Mouse (Mus musculus) spleen, postnatal 10 days (tissue): ENCODE results near the gene Fez2.

ENCODE experiments used
- DNase-seq, 2 experiments: peaks; one replicate each; pipeline ENCODE4 v3.0.0; 2021 to 2022; ENCODE audit warnings: low spot score in 2 of 2

Fez2 gene

DNA sequence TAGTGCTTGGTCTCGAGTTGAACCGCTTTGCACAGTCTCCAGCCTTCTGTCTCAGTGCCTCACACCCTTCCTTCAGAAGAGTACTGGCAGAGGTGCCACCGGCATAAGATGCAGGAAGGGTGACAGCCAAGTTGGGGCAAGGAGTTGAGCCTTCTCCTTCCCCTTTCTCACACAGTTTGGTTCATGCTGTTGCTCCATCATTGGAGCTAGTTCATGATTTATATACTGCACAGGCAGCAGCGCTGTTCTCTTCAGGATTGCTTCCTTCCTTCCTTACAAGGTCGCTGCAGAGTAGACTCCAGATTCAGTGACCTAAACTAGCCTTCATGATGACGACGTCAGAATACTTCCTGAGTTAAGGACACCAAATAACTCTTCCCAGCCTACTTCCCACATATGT, 51.9 kb downstream of the Fez2 start:
- DNase-seq = no peak

DNA sequence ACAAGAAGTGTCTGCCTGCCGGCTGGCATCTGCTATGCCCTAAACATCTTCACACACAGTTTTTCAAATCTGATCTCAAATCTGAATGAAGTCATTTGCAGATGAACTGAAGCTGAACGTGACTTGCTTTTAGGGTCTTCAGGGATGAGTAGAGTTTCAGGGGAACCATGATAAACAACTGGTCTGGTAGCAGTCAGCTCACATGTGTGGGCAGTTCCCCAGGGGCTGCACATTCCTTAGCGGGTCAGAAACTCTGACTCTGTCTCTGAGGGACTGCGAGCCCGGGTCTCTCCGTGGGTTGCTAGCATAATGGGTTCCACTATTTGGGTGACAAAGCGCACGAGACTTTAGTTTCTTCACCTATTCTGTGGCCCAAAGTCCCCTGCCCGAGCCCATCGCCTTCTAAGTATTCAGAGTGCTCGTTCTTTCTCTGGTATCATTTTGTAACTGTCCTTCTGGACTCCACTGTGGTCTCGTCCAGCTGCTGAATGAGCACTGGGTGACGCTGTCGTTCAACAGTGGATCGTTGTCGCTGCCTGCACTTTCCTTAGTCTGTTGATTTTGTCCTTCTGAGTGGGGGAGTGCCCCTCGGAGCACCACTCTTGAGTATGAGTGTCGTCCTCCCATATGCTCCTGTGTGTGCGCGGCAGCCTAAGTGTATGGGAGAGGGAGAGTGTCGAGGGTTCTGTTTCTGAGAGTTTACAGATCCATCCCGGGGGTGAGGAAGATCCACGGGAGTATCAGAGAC, 53.2 kb downstream of the Fez2 start:
- DNase-seq = no peak

DNA sequence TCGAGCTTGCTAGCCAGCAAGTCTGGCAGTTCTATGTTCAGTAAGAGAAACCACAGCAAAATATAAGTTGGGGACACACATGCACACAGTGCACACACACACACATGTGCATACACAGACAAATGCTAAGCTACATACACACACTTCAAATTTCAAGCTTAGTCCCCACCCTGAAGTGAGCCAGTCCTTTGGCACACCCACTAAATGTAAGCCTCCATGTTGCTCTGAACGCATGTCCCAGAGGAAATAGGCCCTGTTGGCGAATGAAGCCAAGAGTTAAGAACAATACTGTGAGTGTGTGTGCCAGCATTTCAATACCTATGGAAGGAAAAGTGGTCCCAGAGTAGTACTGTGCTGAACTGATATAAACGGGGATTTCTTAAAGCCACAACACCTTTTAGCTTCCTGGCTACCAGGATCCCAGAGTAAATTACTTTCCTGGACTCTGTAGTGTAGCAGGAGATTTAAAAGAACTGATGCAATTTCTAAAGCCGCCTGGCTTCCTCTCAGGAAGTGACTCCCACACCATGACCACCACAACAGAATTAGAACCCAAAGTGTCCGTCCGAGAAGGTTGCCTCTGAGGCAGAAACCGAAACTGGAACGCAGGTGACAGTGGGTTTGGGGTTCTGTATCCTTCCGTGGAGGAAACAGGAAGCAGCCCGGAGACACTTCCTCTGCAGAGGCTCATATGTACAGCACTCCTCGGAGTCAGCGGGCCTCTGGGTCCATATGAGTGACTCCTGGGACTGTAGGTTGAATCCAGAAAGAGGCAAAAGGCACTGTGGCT, 55.8 kb downstream of the Fez2 start:
- DNase-seq = peak; percentile 25 to 66

DNA sequence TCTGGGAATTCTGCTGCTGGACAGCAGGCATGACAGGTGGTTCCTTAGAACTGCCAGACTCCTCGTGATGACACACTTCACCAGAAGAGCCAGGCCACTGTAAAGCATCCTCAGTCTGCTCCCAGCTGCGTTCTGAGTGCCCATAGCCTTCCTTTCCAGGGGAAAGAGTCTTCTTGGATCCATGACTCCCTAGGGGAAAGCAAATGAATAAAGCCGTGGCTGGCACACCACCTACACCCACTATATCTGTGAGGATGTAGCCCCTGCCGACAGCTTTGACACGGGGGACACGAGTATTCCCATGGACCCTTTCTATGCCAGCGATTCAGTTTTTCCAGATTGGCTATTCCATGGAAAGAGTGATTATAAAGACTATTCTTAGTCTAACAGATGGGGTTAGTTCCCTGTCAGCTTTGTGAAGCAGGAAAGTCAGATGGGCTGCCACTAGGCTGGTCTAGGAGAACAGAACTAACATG, 59.7 kb downstream of the Fez2 start:
- no peak for DNase-seq

DNA sequence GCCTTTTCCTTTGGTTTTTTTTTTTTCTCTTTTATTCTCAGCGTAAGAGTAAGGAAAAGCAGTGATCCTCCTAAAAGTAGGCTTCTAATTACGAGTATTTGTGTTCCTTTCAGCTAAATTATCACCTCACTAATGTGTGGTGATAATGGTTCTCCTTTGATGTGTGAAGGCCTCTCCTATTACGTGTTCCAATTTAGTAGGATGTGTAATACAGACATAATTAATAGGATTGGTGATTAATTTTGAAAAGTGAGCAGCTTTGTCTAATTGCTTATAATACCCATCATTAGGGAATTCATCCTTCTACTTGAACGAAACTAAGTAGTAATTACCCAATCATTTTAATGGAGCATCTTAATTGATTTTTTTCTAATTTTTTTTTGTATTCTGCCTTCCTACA, 60.2 kb downstream of the Fez2 start:
- no peak for DNase-seq

DNA sequence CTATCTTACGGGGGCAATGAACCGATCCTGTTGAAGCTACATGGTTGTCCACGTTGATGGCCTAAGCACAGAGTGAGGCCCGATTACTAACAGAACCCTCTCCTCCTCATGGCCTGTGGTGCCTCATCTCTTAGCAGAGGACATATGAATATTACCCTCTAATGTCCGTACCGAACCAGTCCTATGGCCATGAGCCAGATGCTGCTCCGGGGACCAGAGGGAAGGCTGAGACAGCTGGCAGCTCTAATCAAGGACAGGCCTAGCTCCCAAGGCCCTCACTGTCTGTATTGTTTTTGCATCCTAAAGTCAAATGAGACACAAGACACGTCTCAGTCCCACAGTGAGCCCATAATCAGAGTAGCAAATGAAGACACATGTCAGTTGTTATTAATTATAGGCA, 62.3 kb downstream of the Fez2 start:
- no peak for DNase-seq

DNA sequence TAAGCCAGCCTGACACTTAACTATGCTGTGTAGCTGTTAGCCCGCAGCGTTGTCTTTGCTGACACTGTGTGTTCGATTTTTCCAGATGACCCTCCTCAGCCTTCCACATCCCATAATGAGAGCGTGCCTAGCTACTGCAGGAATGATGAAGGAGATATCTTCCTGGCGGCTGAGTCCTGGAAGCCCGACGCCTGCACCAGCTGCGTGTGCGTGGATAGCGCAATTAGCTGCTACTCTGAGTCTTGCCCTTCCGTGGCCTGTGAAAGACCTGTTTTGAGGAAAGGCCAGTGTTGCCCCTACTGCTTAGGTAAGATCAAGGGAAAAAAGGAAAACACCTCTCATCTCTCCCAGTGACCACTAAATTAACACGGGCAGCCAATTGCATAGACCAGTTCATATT, 63.1 kb downstream of the Fez2 start:
- DNase-seq = no peak

DNA sequence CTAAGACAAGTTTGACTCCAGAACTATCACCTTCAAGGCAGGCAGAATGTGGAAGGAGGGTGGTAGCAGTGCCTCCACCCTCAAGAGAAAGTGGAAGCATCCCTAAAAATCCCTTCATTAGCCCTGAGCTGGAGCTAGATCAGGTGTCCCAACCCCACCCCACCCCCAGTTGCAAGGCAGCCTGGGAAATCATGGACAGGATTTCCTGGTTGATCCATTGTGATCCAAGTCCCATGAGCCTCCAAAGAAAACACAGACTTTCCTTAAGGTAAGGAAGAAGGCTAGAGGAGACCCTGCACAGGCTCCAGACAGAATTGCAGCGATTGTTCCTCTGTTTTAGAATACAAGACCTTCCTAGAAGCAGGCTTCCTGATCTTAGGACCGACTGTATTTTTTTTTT, 63.5 kb downstream of the Fez2 start:
- DNase-seq = no peak

DNA sequence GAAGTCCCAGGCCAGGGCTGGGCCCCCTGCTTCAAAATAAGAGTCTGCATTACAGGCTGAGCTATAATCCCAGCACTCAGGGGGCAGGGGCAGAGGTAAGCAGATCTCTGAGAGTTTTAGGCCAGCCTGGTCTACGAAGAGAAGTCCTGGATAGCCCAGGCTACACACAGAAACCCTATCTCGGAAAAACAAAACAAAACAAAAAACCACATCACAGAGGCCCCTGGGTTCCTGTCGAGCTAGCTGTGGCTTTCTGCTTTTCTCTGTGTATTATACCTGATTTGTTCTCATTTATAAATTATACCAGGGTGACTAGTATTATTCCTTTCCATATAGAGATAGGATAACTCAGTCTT, 65.5 kb downstream of the Fez2 start:
- DNase-seq = no peak

DNA sequence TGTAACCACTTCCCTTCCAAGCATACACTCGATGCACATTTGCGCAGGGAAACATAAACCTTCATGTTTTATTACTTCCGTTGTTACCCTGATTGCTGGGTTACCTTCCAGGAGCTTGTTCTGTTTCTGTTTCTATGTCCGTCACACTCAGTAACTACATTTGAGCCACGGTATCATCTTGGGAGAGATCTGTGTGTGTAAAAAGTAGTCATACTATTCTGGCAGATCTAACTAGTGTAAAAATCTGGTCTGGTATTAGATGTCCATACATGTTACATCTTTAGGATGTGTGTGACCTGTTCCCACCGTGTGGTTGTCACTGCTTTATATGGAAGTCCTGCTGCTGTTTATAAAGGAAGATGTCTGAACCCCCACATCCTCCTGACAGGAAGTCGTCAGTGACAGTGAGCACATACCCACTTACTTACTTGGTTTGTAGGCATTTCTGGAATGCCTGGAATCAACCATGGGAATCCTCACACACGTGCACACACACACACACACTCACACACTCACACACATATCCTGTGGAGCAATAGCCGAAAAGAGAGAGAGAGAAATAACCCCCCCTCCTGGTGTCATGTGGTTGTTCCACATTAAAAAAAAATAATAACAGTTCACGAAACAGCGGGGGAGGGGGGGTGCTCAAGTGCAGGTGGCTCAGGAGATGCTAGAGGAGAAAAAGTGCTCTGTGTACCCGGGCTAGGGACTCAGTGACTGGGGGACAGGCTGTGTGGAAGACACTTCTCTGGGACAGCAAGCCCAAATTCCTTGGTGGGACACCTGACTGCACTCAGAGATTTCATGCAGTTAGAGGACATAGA, 66.1 kb downstream of the Fez2 start:
- DNase-seq = peak in 1 of 2 experiments; percentile 46

DNA sequence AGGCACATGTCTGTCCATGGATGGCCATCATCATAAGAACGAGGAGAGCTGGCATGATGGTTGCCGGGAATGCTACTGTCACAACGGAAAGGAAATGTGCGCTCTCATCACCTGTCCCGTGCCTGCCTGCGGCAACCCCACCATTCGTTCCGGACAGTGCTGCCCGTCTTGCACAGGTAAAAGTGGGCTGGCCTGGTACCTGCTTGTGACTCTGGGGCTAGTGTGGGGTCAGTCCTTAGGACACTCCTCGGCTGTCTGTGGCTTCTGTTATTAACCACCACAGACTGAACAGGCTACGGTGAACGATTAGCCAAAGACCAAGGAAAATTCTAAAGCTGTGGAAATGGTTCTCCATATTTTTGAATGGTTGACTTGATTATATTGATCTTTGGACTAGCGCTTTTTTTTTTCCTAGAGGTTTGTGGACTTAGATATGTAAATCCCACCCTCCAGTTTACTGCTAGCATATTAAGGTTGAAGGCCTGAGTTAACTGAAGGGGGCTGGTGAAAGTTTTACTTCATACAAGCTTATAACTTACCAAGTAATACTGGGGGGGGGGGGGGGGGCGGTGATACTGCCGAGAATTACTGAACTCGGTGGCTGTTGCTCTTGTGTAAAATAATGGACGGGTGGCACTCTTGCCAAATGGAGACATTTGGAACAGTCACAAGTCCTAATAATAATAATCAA, 70.7 kb downstream of the Fez2 start:
- no peak for DNase-seq

DNA sequence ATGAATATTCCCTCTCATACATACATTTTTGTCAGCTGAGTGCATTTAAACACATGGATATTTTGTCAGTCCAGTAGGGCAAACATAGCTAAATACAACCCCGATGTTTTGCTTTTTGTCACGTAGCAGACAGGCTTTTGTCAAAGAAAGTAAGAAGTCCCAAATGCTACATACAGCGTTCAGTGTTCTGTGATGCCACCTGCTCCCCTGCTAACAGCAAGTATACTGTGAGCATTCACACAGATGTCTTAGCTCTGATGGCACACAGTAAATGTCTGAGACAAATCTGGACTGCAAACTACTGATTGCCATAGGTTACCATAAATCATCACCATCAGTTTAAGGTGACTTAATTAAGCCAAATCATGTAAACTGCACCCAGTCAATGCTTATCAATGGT, 74.3 kb downstream of the Fez2 start:
- no peak for DNase-seq

DNA sequence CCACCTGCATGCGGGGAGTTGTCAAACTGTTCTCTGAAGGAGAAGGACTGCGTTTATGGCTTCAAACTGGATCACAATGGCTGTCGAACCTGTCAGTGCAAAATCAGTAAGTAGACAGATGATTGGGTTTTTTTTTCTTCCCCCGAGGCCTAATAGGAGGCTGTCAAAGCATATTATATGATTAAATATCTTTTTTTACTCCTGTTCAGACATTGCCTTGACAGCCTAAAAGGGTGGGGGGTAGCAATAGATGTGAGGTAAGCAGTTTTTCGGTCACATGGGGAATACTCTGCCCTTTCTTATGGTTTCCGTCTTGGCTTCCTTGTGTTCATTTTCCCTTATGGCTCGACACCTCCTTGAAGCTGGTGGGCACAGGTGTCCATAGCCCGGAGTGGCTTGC, 82.7 kb downstream of the Fez2 start:
- no peak for DNase-seq

DNA sequence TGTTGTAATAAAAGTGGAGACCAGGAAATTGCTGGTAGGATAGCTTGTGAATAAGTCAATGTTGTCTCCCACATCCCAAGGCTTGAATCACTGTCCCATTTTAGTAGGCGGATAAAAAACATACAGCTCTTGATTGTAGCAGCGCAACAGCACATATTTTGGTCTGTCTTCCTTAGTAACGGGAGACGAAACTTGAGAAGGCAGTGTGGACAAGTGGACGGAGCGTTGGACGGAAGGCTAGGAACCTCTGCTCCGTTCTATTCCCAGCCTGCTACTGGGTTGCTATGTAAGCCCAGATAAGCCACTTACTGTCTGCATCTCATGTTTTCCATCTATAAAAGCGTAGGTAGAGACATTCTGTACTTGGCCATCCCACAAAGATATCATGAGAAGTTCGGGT, 84.7 kb downstream of the Fez2 start:
- DNase-seq = no peak

DNA sequence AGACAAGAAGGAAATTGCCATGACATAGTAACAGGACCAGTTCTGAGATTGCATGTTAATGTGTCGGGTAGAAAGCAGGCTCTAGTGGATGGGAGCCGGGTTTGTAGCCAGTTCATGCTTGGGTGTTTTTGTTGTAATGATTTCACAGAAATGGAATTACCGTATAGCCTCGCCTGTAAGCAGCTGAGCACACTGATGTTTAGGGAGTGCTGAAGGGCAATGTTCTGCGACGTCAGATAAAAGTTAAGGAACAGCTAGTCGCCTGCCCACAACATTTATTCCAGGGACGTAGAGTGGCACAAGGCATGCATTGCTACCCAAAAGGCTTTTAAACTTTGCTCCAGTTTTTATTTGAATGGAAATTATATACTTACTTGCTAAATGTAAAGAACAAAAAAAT, 86.5 kb downstream of the Fez2 start:
- no peak for DNase-seq

DNA sequence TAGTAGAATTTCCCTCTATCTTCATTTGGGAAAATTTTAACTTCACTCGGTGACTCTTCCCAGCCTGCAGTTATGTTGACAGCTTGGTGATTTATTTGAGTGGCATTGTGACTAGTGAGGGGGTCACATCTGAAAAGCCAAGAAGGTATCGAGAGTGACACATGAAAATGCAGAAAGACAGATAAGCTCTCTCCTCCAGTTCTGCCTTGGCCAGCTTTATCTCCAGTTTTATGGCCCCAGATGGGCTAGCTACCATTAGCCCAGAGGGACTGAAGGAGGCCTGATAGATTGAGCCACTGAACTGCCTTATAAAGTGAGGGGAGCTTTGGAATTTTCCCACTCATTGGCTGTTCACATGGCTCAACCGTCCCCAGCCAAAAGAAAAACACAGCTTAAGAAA, 89.7 kb downstream of the Fez2 start:
- no peak for DNase-seq

DNA sequence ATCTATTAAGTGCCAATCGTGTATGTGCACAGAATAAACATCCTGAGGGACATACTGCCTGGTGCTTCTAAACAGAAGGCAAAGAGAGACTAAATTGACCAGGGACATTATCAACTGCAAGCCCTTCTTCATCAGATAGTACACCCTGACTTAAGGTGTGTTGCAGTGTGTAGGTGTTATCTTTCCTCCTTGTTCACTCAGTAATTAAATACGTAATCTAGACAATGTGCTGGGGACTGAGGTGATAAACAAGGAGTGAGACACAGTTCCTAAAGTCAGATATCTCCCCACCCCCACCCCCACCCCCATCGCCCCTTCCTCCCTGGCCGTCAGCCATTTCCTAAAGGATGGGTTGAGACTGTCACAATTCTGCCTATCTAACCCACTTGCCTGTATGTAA, 90.8 kb downstream of the Fez2 start:
- DNase-seq = no peak

DNA sequence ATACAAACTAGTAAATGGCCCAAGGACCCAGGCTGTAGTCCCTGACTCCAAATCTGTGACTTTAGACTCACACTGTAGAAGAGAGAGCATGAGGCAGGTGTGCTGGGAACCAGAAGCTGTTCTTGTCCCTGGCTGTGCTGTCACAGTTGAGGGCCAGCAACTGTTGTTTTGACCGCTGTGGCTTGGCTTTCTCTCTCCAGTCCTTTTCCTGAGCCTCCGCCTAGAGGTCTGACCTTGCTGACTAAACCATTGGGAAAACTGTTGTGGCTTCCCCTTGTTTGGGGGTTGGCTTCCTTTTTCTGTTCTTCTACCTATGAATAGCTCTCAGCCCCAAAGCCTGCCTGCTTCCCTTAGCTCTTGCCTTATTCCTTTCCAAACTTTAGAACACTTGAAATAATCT, 91.6 kb downstream of the Fez2 start:
- DNase-seq = no peak

DNA sequence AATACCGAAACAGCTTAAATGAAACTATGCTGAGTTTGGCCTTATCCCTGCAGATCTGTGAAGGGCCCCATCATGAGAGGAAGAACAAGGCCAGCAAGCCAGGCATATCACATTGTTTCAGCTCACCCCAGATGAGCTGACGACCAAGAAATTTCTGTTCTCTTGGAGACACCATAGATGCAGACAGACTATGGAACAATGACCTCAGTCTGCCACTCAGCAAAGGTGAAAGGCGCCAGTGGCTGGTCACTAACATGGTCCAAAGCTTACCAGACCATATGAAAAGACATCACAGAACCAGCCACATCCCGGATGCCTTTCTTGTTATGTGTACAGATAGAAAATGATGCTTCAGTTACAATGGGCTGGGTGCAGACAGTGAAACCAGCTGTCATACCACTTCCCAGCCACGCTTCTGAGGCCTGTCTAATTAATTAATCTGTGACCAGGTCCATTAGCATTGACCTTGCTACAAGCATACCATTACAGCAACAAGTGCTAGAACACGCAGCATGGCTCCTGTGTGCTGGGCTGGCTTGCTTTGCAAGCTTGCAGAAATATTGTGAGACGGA, 92.1 kb downstream of the Fez2 start:
- DNase-seq = no peak

DNA sequence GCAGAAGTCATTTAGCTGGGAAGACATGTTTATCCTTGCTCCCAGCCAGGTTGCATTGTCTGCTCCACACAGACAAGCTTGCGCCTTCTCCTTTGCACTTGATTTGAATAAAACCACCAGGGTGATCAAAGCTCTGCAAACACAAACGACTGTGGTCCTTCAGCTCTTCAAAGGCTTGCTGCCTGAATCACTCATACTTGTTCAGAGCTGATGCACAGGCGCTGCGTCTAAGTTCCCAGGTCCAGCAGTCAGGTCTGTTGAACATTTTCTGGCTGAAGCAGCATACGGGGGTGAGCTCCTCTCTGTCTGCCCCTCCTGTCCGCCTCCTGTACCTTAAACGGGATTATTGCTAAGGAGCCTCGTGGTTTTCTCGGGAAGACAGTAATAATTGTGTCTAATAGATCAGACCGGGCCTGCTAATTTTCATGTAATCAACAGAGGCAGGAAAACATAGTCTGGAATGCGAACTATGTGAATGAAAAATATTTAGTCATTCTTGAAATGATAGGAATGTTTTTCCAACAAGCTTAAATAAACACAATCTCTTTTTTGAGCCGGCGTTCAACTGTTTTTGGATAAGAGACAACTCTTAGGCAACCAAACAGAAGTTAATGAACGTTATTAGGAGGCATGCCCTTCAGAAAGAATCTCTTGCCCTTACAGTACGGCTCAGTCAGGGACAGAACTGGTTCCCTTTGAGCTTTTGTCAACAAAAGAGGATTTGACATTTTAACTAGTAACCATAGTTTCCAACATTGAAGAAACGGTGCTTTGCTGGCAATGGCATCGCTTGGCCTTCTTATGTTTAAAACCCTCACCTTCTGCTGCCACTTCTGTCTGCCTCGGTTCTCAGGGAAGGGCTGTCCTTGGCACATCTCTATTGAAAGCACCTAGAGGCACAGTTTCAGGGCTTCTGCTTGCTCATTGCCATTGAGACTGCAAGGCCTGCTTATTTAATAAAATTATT, 95.3 kb downstream of the Fez2 start:
- DNase-seq = no peak
